Mouse (Mus musculus) kidney, adult 2 months (tissue): ENCODE results near the gene Ip6k3.

Experiments
- CTCF ChIP-seq: fragments of 200-500 bp; conservative IDR thresholded peaks from 2 replicates; pipeline ENCODE4 v1.5.1; 2011; ENCODE audit warnings: low read depth, mild to moderate bottlenecking, control low read depth, low read length, moderate library complexity, mixed read lengths; ENCODE audit not compliant: insufficient read depth, insufficient read length
- POLR2A ChIP-seq: fragments of 200-500 bp; IDR thresholded peaks from one replicate; pipeline ENCODE4 v1.6.1; 2011; ENCODE audit warnings: low read depth, low read length, control low read depth

- TF ChIP-seq CTCF (no peak), POLR2A (no peak)
Measured at GRCm38 (mm10) chr17:27119954-27120353, 47.6 kb downstream of the Ip6k3 start.
